Mouse (Mus musculus) cerebellum, adult 8-10 months (tissue): ENCODE data around the gene Vps37c.

ENCODE experiments used
- DNase-seq: peaks from one replicate; pipeline ENCODE4 v3.0.0; 2022

Gene Vps37c

GRCm38 (mm10) chr19:10688537-10689352, at the start of gene Vps37c:
Vps37c (plus strand) TSS chr19:10688735.
- DNase-seq = peak; percentile 97

GRCm38 (mm10) chr19:10640080-10640479, 48.5 kb upstream of the Vps37c start:
- DNase-seq = no peak

- DNase-seq = no peak
Observed at GRCm38 (mm10) chr19:10640589-10641378, 47.8 kb upstream of the Vps37c start.

- no peak for DNase-seq
Observed at GRCm38 (mm10) chr19:10645616-10646015, 42.9 kb upstream of the Vps37c start.

GRCm38 (mm10) chr19:10648156-10648555, 40.4 kb upstream of the Vps37c start:
- DNase-seq = no peak

GRCm38 (mm10) chr19:10656058-10656457, 32.5 kb upstream of the Vps37c start:
- no peak for DNase-seq

GRCm38 (mm10) chr19:10657742-10658141, 30.8 kb upstream of the Vps37c start:
- no peak for DNase-seq

- no peak for DNase-seq
Observed at GRCm38 (mm10) chr19:10658406-10658805, 30.1 kb upstream of the Vps37c start.

GRCm38 (mm10) chr19:10661373-10661772, 27.2 kb upstream of the Vps37c start:
- DNase-seq = no peak

GRCm38 (mm10) chr19:10661919-10662318, 26.6 kb upstream of the Vps37c start:
- DNase-seq = no peak

GRCm38 (mm10) chr19:10662665-10663064, 25.9 kb upstream of the Vps37c start:
- DNase-seq = no peak

GRCm38 (mm10) chr19:10665093-10665492, 23.4 kb upstream of the Vps37c start:
- no peak for DNase-seq

GRCm38 (mm10) chr19:10665499-10665898, 23.0 kb upstream of the Vps37c start:
- peak; percentile 67 for DNase-seq

- DNase-seq = no peak
Observed at GRCm38 (mm10) chr19:10671319-10671718, 17.2 kb upstream of the Vps37c start.

- no peak for DNase-seq
Observed at GRCm38 (mm10) chr19:10671854-10672417, 16.6 kb upstream of the Vps37c start.

GRCm38 (mm10) chr19:10673275-10673674, 15.3 kb upstream of the Vps37c start:
- DNase-seq = no peak

GRCm38 (mm10) chr19:10676656-10677055, 11.9 kb upstream of the Vps37c start:
- no peak for DNase-seq

- peak; percentile 96 for DNase-seq
Observed at GRCm38 (mm10) chr19:10677915-10678771, 10.4 kb upstream of the Vps37c start, which contains the start of gene Pga5. Pga5 (minus strand) TSS chr19:10678071.

- DNase-seq = no peak
Observed at GRCm38 (mm10) chr19:10678772-10679067, 9.8 kb upstream of the Vps37c start.

- DNase-seq = no peak
Observed at GRCm38 (mm10) chr19:10681571-10681970, 7.0 kb upstream of the Vps37c start.

GRCm38 (mm10) chr19:10685081-10685480, 3.5 kb upstream of the Vps37c start:
- DNase-seq = no peak

GRCm38 (mm10) chr19:10685727-10686126, 2.8 kb upstream of the Vps37c start:
- no peak for DNase-seq
